Mouse (Mus musculus): ENCODE results near the gene Col6a2. TPM values are rescaled to one million over a fixed set of nuclear protein-coding genes. Genes with fewer than 3 reads are reported as not detected.

Gene Col6a2
- polyA plus RNA-seq, 1 experiment from 2014 or later: 369 TPM

- WGBS: 84% methylated on average over 3 of the region's 3 CpGs
These were observed 48.1 kb downstream of the Col6a2 start, which contains the start of gene Ftcd for GRCm38 (mm10) chr10:76575374-76575773. Gene Ftcd (plus strand): TSS chr10:76575648.

GRCm38 (mm10) chr10:76572151-76572550 lies 51.3 kb downstream of the Col6a2 start:
- WGBS: 82% methylated on average over 3 of the region's 3 CpGs
- no peak overlapping the region for H3K4me3 ChIP-seq
- H3K9ac ChIP-seq: no peak overlapping the region
- no peaks in the 10 kb centered on the region for H3K27me3 ChIP-seq
- H3K4me2 ChIP-seq: no peak overlapping the region
- no peak overlapping the region for H3K27ac ChIP-seq
- H3K4me1 ChIP-seq: no peaks in the 10 kb centered on the region
- no peaks in the 10 kb centered on the region for H3K9me3 ChIP-seq
- H3K36me3 ChIP-seq: no peaks in the 10 kb centered on the region
- no peak for ATAC-seq (ENCODE audit: insufficient number of reproducible peaks, low FRiP score, low TSS enrichment, low read depth)

More at GRCm38 (mm10) chr10:76575374-76575773, 48.1 kb downstream of the Col6a2 start, which contains the start of gene Ftcd:
- no peaks in the 10 kb centered on the region for H3K36me3 ChIP-seq
- H3K27ac ChIP-seq: no peak within 1 kb of the TSS
- ATAC-seq (ENCODE audit: insufficient number of reproducible peaks, low FRiP score, low TSS enrichment, low read depth): no peak
- no peaks in the 10 kb centered on the region for H3K9me3 ChIP-seq
- no peaks in the 10 kb centered on the region for H3K4me1 ChIP-seq
- no peak within 1 kb of the TSS for H3K4me2 ChIP-seq
- no peak within 1 kb of the TSS for H3K9ac ChIP-seq
- no peak within 1 kb of the TSS for H3K4me3 ChIP-seq
- H3K27me3 ChIP-seq: no peaks in the 10 kb centered on the region

DNA sequence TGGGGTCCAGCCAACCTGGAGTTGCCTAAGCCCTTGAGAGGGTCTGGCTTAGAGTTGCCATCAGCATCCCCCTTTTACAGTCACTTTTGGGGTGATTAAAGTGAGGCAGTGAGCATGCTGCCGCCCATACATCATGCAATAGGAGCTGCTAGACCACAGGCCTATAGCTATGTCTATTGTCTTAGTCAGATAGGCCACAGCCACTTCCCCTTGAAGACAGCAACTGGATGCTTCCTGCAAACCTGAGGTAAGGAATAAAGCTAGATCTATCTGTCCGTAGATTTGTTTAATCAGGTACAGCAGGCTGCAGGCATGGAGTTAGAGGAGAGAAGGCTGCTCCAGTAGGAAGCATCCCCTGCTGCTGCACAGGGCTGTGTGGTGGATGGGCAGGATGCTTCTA lies 52.4 kb downstream of the Col6a2 start:
- Histone ChIP-seq H3K36me3 (no peaks in the 10 kb centered on the region), H3K27ac (no peak overlapping the region), H3K9ac (no peak overlapping the region), H3K4me1 (no peaks in the 10 kb centered on the region), H3K4me3 (no peak overlapping the region), H3K9me3 (no peaks in the 10 kb centered on the region), H3K27me3 (no peaks in the 10 kb centered on the region), H3K4me2 (no peak overlapping the region)
- no peak for ATAC-seq (ENCODE audit: insufficient number of reproducible peaks, low FRiP score, low TSS enrichment, low read depth)
- WGBS: 62% methylated on average over 2 of the region's 2 CpGs

DNA sequence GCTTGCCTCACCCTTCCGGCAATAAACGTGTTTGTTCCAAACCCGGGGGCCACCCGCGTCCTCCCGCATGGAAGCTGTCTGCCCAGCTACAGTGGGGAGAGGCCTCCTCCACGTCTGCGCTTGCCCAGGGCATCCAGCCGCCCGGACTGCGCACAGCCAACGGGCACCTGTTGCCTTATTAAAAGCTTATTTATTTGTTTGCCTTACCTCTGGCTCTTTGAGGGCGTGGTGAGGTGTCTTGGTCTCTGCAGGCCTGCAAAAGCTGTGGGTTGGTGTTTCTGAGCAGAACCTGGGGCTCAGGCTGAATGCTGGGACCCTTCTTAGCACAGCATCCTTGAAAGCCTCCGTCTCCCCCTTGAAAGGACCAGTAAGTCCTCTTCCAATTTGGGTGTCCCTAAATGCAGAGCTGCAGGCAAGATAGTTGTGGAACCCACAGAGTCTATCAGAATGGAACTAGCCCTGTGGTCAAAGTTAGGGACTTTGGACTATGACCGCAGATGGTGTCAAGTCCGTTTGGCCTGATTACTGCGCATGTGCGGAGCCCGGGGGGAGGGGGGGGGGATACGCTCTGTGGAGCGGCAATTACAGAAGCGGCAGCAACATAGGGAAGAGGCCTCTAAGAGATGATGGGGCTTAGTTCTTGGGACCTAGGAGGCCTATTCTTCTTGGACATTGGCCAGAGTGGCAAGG lies 53.3 kb downstream of the Col6a2 start:
- no peaks in the 10 kb centered on the region for H3K36me3 ChIP-seq
- H3K27ac ChIP-seq: no peak overlapping the region
- H3K27me3 ChIP-seq: no peaks in the 10 kb centered on the region
- WGBS: 82% methylated on average over 22 of the region's 22 CpGs
- no peak overlapping the region for H3K9ac ChIP-seq
- ATAC-seq (ENCODE audit: insufficient number of reproducible peaks, low FRiP score, low TSS enrichment, low read depth): no peak
- H3K9me3 ChIP-seq: no peaks in the 10 kb centered on the region
- H3K4me1 ChIP-seq: no peaks in the 10 kb centered on the region
- H3K4me3 ChIP-seq: no peak overlapping the region
- no peak overlapping the region for H3K4me2 ChIP-seq

DNA sequence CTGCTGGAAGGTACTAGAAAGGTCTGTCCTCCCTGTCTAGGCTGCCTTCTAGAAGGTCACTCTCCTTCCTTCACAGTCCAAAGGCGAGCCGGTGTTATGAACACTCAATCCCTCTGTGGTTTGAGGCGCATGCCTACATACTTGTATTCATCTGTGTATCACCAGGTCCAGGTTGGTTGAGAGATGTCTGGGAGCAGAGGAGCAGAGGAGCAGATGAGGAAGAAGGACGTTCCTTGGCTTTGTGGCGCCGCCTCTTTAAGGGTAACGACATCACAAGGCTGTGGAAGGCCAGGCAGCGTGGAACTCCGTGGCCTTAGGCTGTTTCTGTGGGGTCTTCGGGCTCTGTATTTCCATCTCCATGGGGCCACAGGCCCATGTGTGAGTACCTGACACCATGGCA lies 61.5 kb downstream of the Col6a2 start, which contains the start of gene Spatc1l:
TSS of gene Spatc1l (plus strand) at position 301 of the 400 bp plus-strand sequence.
- no peaks in the 10 kb centered on the region for H3K36me3 ChIP-seq
- no peaks in the 10 kb centered on the region for H3K9me3 ChIP-seq
- H3K27me3 ChIP-seq: no peaks in the 10 kb centered on the region
- no peak within 1 kb of the TSS for H3K4me2 ChIP-seq
- H3K4me3 ChIP-seq: no peak within 1 kb of the TSS
- H3K4me1 ChIP-seq: no peaks in the 10 kb centered on the region
- 82% methylated on average over 10 of the region's 10 CpGs for WGBS
- ATAC-seq (ENCODE audit: insufficient number of reproducible peaks, low FRiP score, low TSS enrichment, low read depth): no peak
- no peak within 1 kb of the TSS for H3K27ac ChIP-seq
- H3K9ac ChIP-seq: no peak within 1 kb of the TSS

DNA sequence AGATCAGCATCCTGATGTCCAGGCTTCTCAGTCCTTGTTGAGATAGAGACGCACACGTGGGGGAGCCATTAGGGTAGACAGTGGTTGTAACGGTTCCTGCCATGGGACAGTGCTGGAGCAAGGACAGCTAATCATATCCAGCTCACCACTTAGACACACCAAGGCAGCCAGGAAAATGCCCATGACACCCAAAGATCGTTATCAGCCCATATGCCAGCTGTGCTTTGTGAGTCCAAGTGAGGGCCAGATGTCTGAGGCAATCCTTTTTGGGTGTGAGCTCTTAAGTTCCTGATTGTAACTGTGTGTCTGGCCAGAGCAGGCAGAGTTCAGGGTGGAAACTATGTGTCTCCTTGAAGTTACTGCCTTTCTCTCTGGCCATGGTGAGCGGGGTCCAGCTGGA lies 69.4 kb downstream of the Col6a2 start:
- peaks cover 60% of the 10 kb centered on the region for H3K36me3 ChIP-seq
- H3K9ac ChIP-seq: no peak overlapping the region
- H3K4me2 ChIP-seq: no peak overlapping the region
- H3K9me3 ChIP-seq: no peaks in the 10 kb centered on the region
- ATAC-seq (ENCODE audit: insufficient number of reproducible peaks, low FRiP score, low TSS enrichment, low read depth): no peak
- no peak overlapping the region for H3K4me3 ChIP-seq
- no peaks in the 10 kb centered on the region for H3K27me3 ChIP-seq
- H3K4me1 ChIP-seq: no peaks in the 10 kb centered on the region
- 86% methylated on average over 5 of the region's 5 CpGs for WGBS
- no peak overlapping the region for H3K27ac ChIP-seq

GRCm38 (mm10) chr10:76551556-76551955 lies 71.9 kb downstream of the Col6a2 start:
- no peak for ATAC-seq (ENCODE audit: insufficient number of reproducible peaks, low FRiP score, low TSS enrichment, low read depth)
- no peak overlapping the region for H3K4me3 ChIP-seq
- WGBS: 76% methylated on average over 3 of the region's 3 CpGs
- H3K27me3 ChIP-seq: no peaks in the 10 kb centered on the region
- no peak overlapping the region for H3K9ac ChIP-seq
- H3K36me3 ChIP-seq: peaks cover 82% of the 10 kb centered on the region
- no peak overlapping the region for H3K27ac ChIP-seq
- no peak overlapping the region for H3K4me2 ChIP-seq
- H3K9me3 ChIP-seq: no peaks in the 10 kb centered on the region
- H3K4me1 ChIP-seq: no peaks in the 10 kb centered on the region

DNA sequence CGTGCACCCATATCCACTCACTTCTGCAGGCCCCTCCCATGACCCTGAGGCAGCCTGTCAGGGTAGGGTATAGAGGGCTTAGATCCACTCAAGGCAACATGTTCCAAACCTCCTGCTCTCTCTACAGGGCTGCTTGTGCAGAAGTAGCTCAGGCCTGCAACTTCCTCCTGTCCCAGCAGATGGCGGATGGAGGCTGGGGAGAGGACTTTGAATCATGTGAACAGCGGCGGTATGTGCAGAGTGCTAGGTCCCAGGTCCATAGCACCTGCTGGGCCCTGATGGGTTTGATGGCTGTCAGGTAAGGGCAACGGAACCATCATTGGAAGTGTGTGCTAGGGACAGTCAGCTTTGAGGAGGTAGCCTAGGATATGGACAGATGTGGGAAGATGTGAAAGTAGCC lies 73.0 kb downstream of the Col6a2 start:
- H3K36me3 ChIP-seq: peaks cover 88% of the 10 kb centered on the region
- ATAC-seq (ENCODE audit: insufficient number of reproducible peaks, low FRiP score, low TSS enrichment, low read depth): no peak; the same call in 1 of the 2 replicates
- no peaks in the 10 kb centered on the region for H3K9me3 ChIP-seq
- H3K27me3 ChIP-seq: no peaks in the 10 kb centered on the region
- no peak overlapping the region for H3K4me2 ChIP-seq
- H3K4me1 ChIP-seq: no peaks in the 10 kb centered on the region
- WGBS: 81% methylated on average over 5 of the region's 5 CpGs
- no peak overlapping the region for H3K9ac ChIP-seq
- H3K27ac ChIP-seq: no peak overlapping the region
- H3K4me3 ChIP-seq: no peak overlapping the region

GRCm38 (mm10) chr10:76548218-76548617 lies 75.2 kb downstream of the Col6a2 start:
- no peak for ATAC-seq (ENCODE audit: insufficient number of reproducible peaks, low FRiP score, low TSS enrichment, low read depth)
- H3K36me3 ChIP-seq: peaks cover 99% of the 10 kb centered on the region
- 89% methylated on average over 8 of the region's 8 CpGs for whole genome bisulfite sequencing
- no peak overlapping the region for H3K4me3 ChIP-seq
- H3K4me2 ChIP-seq: no peak overlapping the region
- no peak overlapping the region for H3K27ac ChIP-seq
- no peaks in the 10 kb centered on the region for H3K9me3 ChIP-seq
- H3K27me3 ChIP-seq: no peaks in the 10 kb centered on the region
- H3K9ac ChIP-seq: no peak overlapping the region
- no peaks in the 10 kb centered on the region for H3K4me1 ChIP-seq

DNA sequence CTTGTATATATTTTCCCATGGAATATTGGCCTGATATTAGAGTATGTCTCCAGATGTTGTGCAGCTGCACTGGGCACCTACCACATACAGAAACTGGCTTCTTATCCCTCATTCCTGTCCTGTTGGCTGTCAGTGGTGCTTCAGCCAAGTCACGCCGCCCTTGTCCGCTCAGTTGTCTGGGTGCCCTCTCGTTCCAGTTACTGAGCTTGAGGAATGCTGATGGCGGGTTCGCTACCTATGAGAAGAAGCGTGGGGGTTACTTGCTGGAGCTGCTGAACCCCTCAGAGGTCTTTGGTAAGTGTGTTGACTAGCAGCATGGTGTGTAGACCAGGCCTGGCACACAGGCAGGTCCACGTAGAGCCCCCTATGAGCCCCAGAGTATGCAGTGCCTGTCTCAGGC lies 76.9 kb downstream of the Col6a2 start:
- no peak for ATAC-seq (ENCODE audit: insufficient number of reproducible peaks, low FRiP score, low TSS enrichment, low read depth)
- Histone ChIP-seq H3K9me3 (no peaks in the 10 kb centered on the region), H3K27me3 (no peaks in the 10 kb centered on the region), H3K4me3 (no peak overlapping the region), H3K4me2 (no peak overlapping the region), H3K27ac (no peak overlapping the region), H3K9ac (no peak overlapping the region), H3K36me3 (peaks cover 99% of the 10 kb centered on the region), H3K4me1 (no peaks in the 10 kb centered on the region)
- WGBS: 95% methylated on average over 8 of the region's 8 CpGs

All from limb, embryonic 15.5 days (tissue).